Mouse (Mus musculus) CH12.LX (cell line): ENCODE results near the gene Hsd3b7. TPM values are rescaled to one million over a fixed set of nuclear protein-coding genes. Genes with fewer than 3 reads are reported as not detected.

ENCODE experiments used
- DNase-seq: peaks from one replicate; pipeline ENCODE4 v3.0.0-alpha.2; 2013; ENCODE audit errors: extremely low read depth
- H3K27ac ChIP-seq: 2 replicates; pipeline ENCODE4 v1.5.1; 2012; ENCODE audit warnings: low read depth, mild to moderate bottlenecking, control low read depth, moderate library complexity; ENCODE audit not compliant: insufficient read depth
- H3K27me3 ChIP-seq: replicated peaks from 2 replicates; pipeline ENCODE3; 2012; ENCODE audit warnings: inconsistent platforms
- H3K36me3 ChIP-seq, 2 experiments: replicated peaks in 1 of 2; 2 replicates each; pipeline versions ENCODE3 to v1.6.1; 2012; ENCODE audit warnings: inconsistent platforms in 1 of 2, low read length in 1 of 2, mild to moderate bottlenecking in 1 of 2, mixed read lengths in 1 of 2, moderate library complexity in 1 of 2; ENCODE audit not compliant: control insufficient read depth in 1 of 2, insufficient read depth in 1 of 2
- H3K4me1 ChIP-seq, 2 experiments: 2 replicates each; pipeline ENCODE4 v1.6.1; 2012; ENCODE audit warnings: inconsistent platforms in 1 of 2, moderate library complexity in 1 of 2; ENCODE audit not compliant: insufficient read depth in 2 of 2, control insufficient read depth in 1 of 2
- H3K4me2 ChIP-seq: 2 replicates; pipeline ENCODE4 v1.6.1; 2012; ENCODE audit warnings: low read depth, mild to moderate bottlenecking, control low read depth; ENCODE audit not compliant: poor library complexity, insufficient read depth, severe bottlenecking
- H3K4me3 ChIP-seq, 3 experiments: fragments of 150-350 bp in 1 of 3; sonication (generic) in 1 of 3; replicated peaks in 1 of 3; 2 replicates each; pipeline versions ENCODE3 to v1.5.1; 2011 to 2012; ENCODE audit warnings: low read depth in 2 of 3, low read length in 2 of 3, mild to moderate bottlenecking in 2 of 3, moderate library complexity in 2 of 3, control low read depth in 1 of 3, improper control_type of control experiment in 1 of 3, inconsistent platforms in 1 of 3, mixed read lengths in 1 of 3; ENCODE audit not compliant: poor library complexity in 1 of 3
- H3K79me2 ChIP-seq: replicated peaks from 2 replicates; pipeline ENCODE4 v1.6.1; 2012; ENCODE audit warnings: mild to moderate bottlenecking, moderate library complexity; ENCODE audit not compliant: control insufficient read depth, poor library complexity, insufficient read depth, severe bottlenecking; ENCODE audit errors: extremely low read depth
- H3K9ac ChIP-seq: 2 replicates; pipeline ENCODE4 v1.6.1; 2012; ENCODE audit warnings: low read depth, mild to moderate bottlenecking, control low read depth, moderate library complexity; ENCODE audit not compliant: insufficient read depth
- H3K9me3 ChIP-seq: replicated peaks from 2 replicates; pipeline ENCODE3; 2012; ENCODE audit warnings: low read length, inconsistent platforms, mixed read lengths
- BHLHE40 ChIP-seq: IDR thresholded peaks from 2 replicates; pipeline ENCODE4 v1.6.1; 2011; ENCODE audit warnings: mild to moderate bottlenecking, low read depth, low read length, improper control_type of control experiment
- CHD2 ChIP-seq: IDR thresholded peaks from 2 replicates; pipeline ENCODE4 v1.6.1; 2011; ENCODE audit warnings: low read length, improper control_type of control experiment
- ELF1 ChIP-seq: IDR thresholded peaks from 2 replicates; pipeline ENCODE4 v1.6.1; 2014; ENCODE audit warnings: low read depth, mild to moderate bottlenecking, inconsistent platforms, low read length, improper control_type of control experiment
- ETS1 ChIP-seq: conservative IDR thresholded peaks from 2 replicates; pipeline ENCODE4 v1.6.1; 2012; ENCODE audit warnings: low read depth, mild to moderate bottlenecking, inconsistent platforms, low read length, improper control_type of control experiment, moderate library complexity
- GABPA ChIP-seq: IDR thresholded peaks from 2 replicates; pipeline ENCODE4 v1.6.1; 2012; ENCODE audit warnings: low read depth, low read length, improper control_type of control experiment, inconsistent platforms; ENCODE audit not compliant: insufficient replicate concordance
- IRF4 ChIP-seq: IDR thresholded peaks from 2 replicates; pipeline ENCODE4 v1.6.1; 2014; ENCODE audit warnings: low read depth, mild to moderate bottlenecking, inconsistent platforms, low read length, improper control_type of control experiment
- JUN ChIP-seq: IDR thresholded peaks from 2 replicates; pipeline ENCODE4 v1.6.1; 2011; ENCODE audit warnings: low read depth, mild to moderate bottlenecking, low read length, improper control_type of control experiment, moderate library complexity; ENCODE audit not compliant: insufficient read depth
- JUND ChIP-seq: conservative IDR thresholded peaks from 2 replicates; pipeline ENCODE4 v1.6.1; 2011; ENCODE audit warnings: low read depth, low read length, improper control_type of control experiment
- KAT2A ChIP-seq: IDR thresholded peaks from 2 replicates; pipeline ENCODE4 v1.6.1; 2012; ENCODE audit warnings: low read length, improper control_type of control experiment, inconsistent platforms; ENCODE audit not compliant: insufficient replicate concordance
- MAFK ChIP-seq: IDR thresholded peaks from 2 replicates; pipeline ENCODE4 v1.6.1; 2011; ENCODE audit warnings: low read length, improper control_type of control experiment; ENCODE audit not compliant: insufficient replicate concordance
- MAX ChIP-seq: IDR thresholded peaks from 2 replicates; pipeline ENCODE4 v1.6.1; 2011; ENCODE audit warnings: low read length, improper control_type of control experiment
- MAZ ChIP-seq: IDR thresholded peaks from 2 replicates; pipeline ENCODE4 v1.6.1; 2012; ENCODE audit warnings: low read depth, mild to moderate bottlenecking, inconsistent platforms, low read length, improper control_type of control experiment, moderate library complexity
- MEF2A ChIP-seq: IDR thresholded peaks from 2 replicates; pipeline ENCODE4 v1.6.1; 2014; ENCODE audit warnings: low read depth, mild to moderate bottlenecking, inconsistent platforms, low read length, improper control_type of control experiment, borderline replicate concordance
- MXI1 ChIP-seq: IDR thresholded peaks from 2 replicates; pipeline ENCODE4 v1.6.1; 2011; ENCODE audit warnings: mild to moderate bottlenecking, low read depth, low read length, improper control_type of control experiment
- NELFE ChIP-seq: IDR thresholded peaks from 2 replicates; pipeline ENCODE4 v1.6.1; 2011; ENCODE audit warnings: low read depth, low read length, improper control_type of control experiment
- NRF1 ChIP-seq: IDR thresholded peaks from 2 replicates; pipeline ENCODE4 v1.6.1; 2014; ENCODE audit warnings: low read depth, mild to moderate bottlenecking, inconsistent platforms, low read length, improper control_type of control experiment, moderate library complexity
- POLR2A ChIP-seq: IDR thresholded peaks from 2 replicates; pipeline ENCODE4 v1.6.1; 2011; ENCODE audit warnings: low read depth, mild to moderate bottlenecking, improper control_type of control experiment, low read length
- RAD21 ChIP-seq: IDR thresholded peaks from 2 replicates; pipeline ENCODE4 v1.6.1; 2011; ENCODE audit warnings: low read depth, mild to moderate bottlenecking, low read length, improper control_type of control experiment, moderate library complexity
- RCOR1 ChIP-seq: conservative IDR thresholded peaks from 2 replicates; pipeline ENCODE4 v1.6.1; 2012; ENCODE audit warnings: low read depth, mild to moderate bottlenecking, inconsistent platforms, low read length, improper control_type of control experiment
- SIN3A ChIP-seq: IDR thresholded peaks from 2 replicates; pipeline ENCODE4 v1.6.1; 2012; ENCODE audit warnings: low read length, improper control_type of control experiment, inconsistent platforms
- TBP ChIP-seq: conservative IDR thresholded peaks from 2 replicates; pipeline ENCODE4 v1.6.1; 2011; ENCODE audit warnings: low read depth, low read length, improper control_type of control experiment
- TCF12 ChIP-seq: IDR thresholded peaks from 2 replicates; pipeline ENCODE4 v1.6.1; 2014; ENCODE audit warnings: low read depth, mild to moderate bottlenecking, inconsistent platforms, low read length, improper control_type of control experiment
- USF1 ChIP-seq: IDR thresholded peaks from 2 replicates; pipeline ENCODE4 v1.6.1; 2014; ENCODE audit warnings: low read depth, mild to moderate bottlenecking, inconsistent platforms, low read length, improper control_type of control experiment
- USF2 ChIP-seq: conservative IDR thresholded peaks from 2 replicates; pipeline ENCODE4 v1.6.1; 2011; ENCODE audit warnings: low read depth, low read length, improper control_type of control experiment
- ZMIZ1 ChIP-seq: IDR thresholded peaks from 2 replicates; pipeline ENCODE4 v1.6.1; 2012; ENCODE audit warnings: low read depth, mild to moderate bottlenecking, inconsistent platforms, low read length, improper control_type of control experiment
- ZNF384 ChIP-seq: IDR thresholded peaks from 2 replicates; pipeline ENCODE4 v1.6.1; 2012; ENCODE audit warnings: low read depth, low read length, improper control_type of control experiment, inconsistent platforms
- dilution Hi-C: fragments of 300-500 bp; cut with MboI; formaldehyde crosslinking; loops from 2 replicates; pipeline ENCODE4 v1.14.3; 2020; ENCODE audit warnings: low sequenced_read_pairs; ENCODE audit not compliant: extremely low pct_unique_long_range_greater_than_20kb, extremely low pct_ligation_motif_present
- in situ Hi-C: fragments of 300-500 bp; cut with MboI; formaldehyde crosslinking; loops from 3 replicates; pipeline ENCODE4 v1.14.3; 2019; ENCODE audit warnings: low sequenced_read_pairs, low pct_ligation_motif_present, low pct_unique_long_range_greater_than_20kb, mixed read lengths
- polyA plus RNA-seq: library from polyadenylated mRNA; unstranded; fragments of >175 nt; gene quantifications from 2 replicates; pipeline ENCODE4 v1.2.1, GENCODE M21; 2012; ENCODE audit warnings: low read depth; ENCODE audit not compliant: insufficient read length
- total RNA-seq, 2 experiments: library from RNA; depleted of rRNA; stranded (reverse); fragments of 300-350 nt in 1 of 2; fragments of >200 nt in 1 of 2; gene quantifications; 2 replicates each; pipeline ENCODE4 v1.2.3; 2012 to 2014

Gene Hsd3b7
- total and polyA plus RNA-seq, 3 experiments = 0.99 to 6.8 (median 4.2) TPM

DNA sequence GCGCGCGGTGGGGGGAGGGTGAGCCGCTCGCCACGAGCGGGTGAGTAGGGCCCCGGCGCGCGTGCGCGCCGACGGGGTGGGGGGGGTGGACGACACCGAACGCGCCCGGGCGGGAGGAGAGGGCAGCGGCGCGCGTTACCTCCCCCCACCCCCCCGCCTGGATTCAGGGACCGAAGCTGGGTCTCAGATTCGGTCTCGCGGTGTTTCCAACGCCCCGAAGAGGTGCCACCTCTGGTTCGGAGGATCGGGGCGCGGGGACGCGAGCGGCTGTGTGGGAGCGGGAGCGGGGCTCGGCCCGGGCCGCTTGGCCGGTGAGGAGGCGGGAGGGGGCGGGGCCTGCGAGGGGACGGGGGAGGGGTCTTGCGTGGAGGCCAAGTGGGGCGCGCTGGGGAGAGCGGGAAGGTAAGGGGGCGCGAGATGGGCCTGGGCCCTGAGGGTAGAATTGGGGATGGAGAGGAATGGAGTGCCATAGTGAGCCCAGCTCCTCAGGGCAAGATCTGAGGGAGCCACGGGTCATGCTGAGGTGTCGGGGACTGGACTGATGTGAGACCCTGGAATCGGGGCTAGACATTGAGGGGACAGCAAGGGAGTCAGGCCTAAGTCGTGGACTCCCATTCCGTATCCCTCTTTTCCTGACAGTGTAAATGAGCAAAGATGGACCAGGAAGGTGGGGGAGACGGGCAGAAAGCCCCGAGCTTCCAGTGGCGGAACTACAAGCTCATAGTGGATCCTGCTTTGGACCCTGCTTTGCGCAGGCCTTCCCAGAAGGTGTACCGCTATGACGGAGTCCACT is 22.7 kb upstream of the Hsd3b7 start:
- H3K9me3 ChIP-seq = no peaks in the 10 kb centered on the region
- H3K79me2 ChIP-seq = peaks cover 23% of the 10 kb centered on the region
- H3K9ac ChIP-seq = peak overlapping the region; percentile 98
- TF ChIP-seq MAFK (no peak), ZNF384 (no peak), NRF1 (peak; percentile 63), MAZ (no peak), NELFE (peak; percentile 48; the same call in 1 of the 2 replicates), JUN (no peak), BHLHE40 (no peak), MAX (no peak), JUND (no peak), MEF2A (no peak), IRF4 (no peak), SIN3A (0 out of 2 replicates have a peak, but pooled peaks have one; percentile 12), GABPA (no peak), ELF1 (no peak), MXI1 (0 out of 2 replicates have a peak, but pooled peaks have one; percentile 8), CHD2 (no peak; the same call in 1 of the 2 replicates), ETS1 (no peak), RCOR1 (no peak), RAD21 (no peak), TCF12 (no peak), KAT2A (no peak), USF2 (no peak), USF1 (no peak), TBP (no peak), POLR2A (peak; percentile 60; the same call in 1 of the 2 replicates), ZMIZ1 (peak; percentile 59; the same call in 1 of the 2 replicates)
- H3K4me2 ChIP-seq = peak overlapping the region; percentile 41
- in situ Hi-C loops = loop anchor here (5.0 to 25.0 kb wide), 4 partner anchors 40 to 995 kb away; partner anchors contain the start of genes Cdipt, Cdiptos, Prss8 and Tbx6
- H3K4me3 ChIP-seq = peak overlapping the region; percentile 57 to 92 (median 67)
- H3K4me1 ChIP-seq = peaks cover 9 to 44% of the 10 kb centered on the region in 2 experiments
- peak; percentile 51 for DNase-seq
- H3K27ac ChIP-seq = peak overlapping the region; percentile 94
- peaks cover 25 to 60% of the 10 kb centered on the region in 2 experiments for H3K36me3 ChIP-seq
- no peaks in the 10 kb centered on the region for H3K27me3 ChIP-seq
- dilution Hi-C loops = no loop called here
